Mouse (Mus musculus) ES-Bruce4 (cell line): ENCODE data around the gene Cacna2d2.

Experiments
- CTCF ChIP-seq: IDR thresholded peaks from one replicate; pipeline ENCODE4 v1.8.1; 2011; ENCODE audit warnings: low read depth, low read length
- EP300 ChIP-seq: IDR thresholded peaks from 2 replicates; pipeline ENCODE4 v1.6.1; 2011; ENCODE audit warnings: low read depth, low read length; ENCODE audit not compliant: insufficient read depth
- POLR2A ChIP-seq: IDR thresholded peaks from one replicate; pipeline ENCODE4 v1.8.1; 2011; ENCODE audit warnings: low read length; ENCODE audit not compliant: insufficient read depth

GRCm38 (mm10) chr9:107578587-107578986, 179.2 kb downstream of the Cacna2d2 start, which contains the start of gene Naa80:
- TF ChIP-seq CTCF (no peak), EP300 (no peak), POLR2A (no peak)
